Comparison of ENCODE assay signal across 8 mouse cellular contexts in the genomic region with DNA sequence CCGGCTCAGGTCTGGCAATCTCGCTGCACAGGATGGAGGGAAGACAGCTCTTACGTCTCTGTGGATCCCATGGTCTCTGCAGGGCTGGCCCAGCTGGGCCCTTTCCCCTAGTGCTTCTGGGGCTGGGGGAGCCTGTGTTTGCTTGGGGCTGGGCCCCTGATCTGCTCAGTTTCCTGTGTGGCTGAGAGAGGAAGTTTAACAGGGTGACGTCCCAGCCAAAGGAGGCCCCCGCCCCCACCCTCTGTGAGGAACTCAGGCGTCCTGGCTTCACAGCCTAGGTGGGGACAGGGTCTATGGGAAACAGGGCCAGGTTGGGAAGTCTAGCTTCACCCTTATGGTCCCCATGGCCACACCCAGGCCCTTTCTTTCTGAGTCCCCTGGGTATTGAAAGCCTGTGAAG. TPM values are rescaled to one million over a fixed set of nuclear protein-coding genes. Genes with fewer than 3 reads are reported as not detected.
DNase-seq lines count a peak whose midpoint lies in the region; ATAC-seq lines count a peak whose summit lies in the region.

Dennd1c (minus strand) TSS at position 179 of the 400 bp plus-strand sequence.

- H3K27ac ChIP-seq in brown adipose tissue, adult 24 weeks (replicated peaks; ENCODE audit: low read depth, low read length), result peak within 1 kb of the TSS; percentile 57
- no peak within 1 kb of the TSS for H3K27ac ChIP-seq in liver, embryonic 15.5 days (replicated peaks)

- H3K36me3 ChIP-seq in liver, embryonic 15.5 days (replicated peaks), result no peaks in the 10 kb centered on the region

- H3K9ac ChIP-seq in liver, embryonic 15.5 days, result no peak within 1 kb of the TSS

- peak within 1 kb of the TSS; percentile 44 for H3K4me3 ChIP-seq in brown adipose tissue, adult 24 weeks (ENCODE audit: insufficient read depth, low read depth, low read length)
- peak within 1 kb of the TSS; percentile 21; the same call in 1 of the 2 replicates for H3K4me3 ChIP-seq in liver, embryonic 15.5 days (replicated peaks)

- peaks cover 5% of the 10 kb centered on the region; the same call in 1 of the 2 replicates for H3K27me3 ChIP-seq in liver, embryonic 15.5 days

- H3K4me1 ChIP-seq in brown adipose tissue, adult 24 weeks (ENCODE audit: control insufficient read depth, insufficient read depth, insufficient read length, low read length), result no peaks in the 10 kb centered on the region
- H3K4me1 ChIP-seq in liver, embryonic 15.5 days (replicated peaks), result peaks cover 2% of the 10 kb centered on the region; the same call in 1 of the 2 replicates

- H3K9me3 ChIP-seq in liver, embryonic 15.5 days (replicated peaks), result no peaks in the 10 kb centered on the region

- DNase-seq in heart, adult 18-20 months, result peak; percentile 21 to 50
- DNase-seq in heart, adult 8-10 months (ENCODE audit: low spot score), result no peak
- DNase-seq in spleen, postnatal 10 days (ENCODE audit: low spot score in 2 of 2), result peak; percentile 40 to 66
- DNase-seq in right cerebral cortex, postnatal 36 days (ENCODE audit: low spot score in 2 of 2), result no peak
- DNase-seq in retina, postnatal 1 day, result no peak
- no peak for DNase-seq in adrenal gland, postnatal 25 days

- H3K4me2 ChIP-seq in liver, embryonic 15.5 days, result peak within 1 kb of the TSS; percentile 43

- WGBS in liver, embryonic 15.5 days (ENCODE audit: insufficient replicate concordance), result 10% methylated on average over 6 of the region's 6 CpGs

- peak; percentile 31 for ATAC-seq in liver, embryonic 15.5 days (ENCODE audit: insufficient read depth)

RNA-seq across cellular contexts. Expression of gene Dennd1c, which starts in this region (rescaled TPM):
- total RNA-seq in heart, adult 18-20 months (2021), result 1 to 10 TPM in 1 of 2 experiments, under 1 TPM in 1; 0.60 to 3.0 TPM
- 1 to 10 TPM in 2 of 4 experiments, under 1 TPM in 2; 0.90 to 1.6 (median 1.2) TPM for total RNA-seq in heart, adult 8-10 months (2022)
- 1.3 and 4.3 TPM in 2 replicates for polyA plus RNA-seq in brown adipose tissue, adult 24 weeks (2012; ENCODE audit: insufficient read depth, insufficient read length, missing spikeins)
- polyA plus RNA-seq in liver, embryonic 15.5 days (2015; fragmentation: Nextera tagmentation; extraction: Ambion mirVana), result 2.6 and 4.2 TPM in 2 replicates
- 1.6 TPM in 1 of 2 replicates, not detected in the other for total RNA-seq in adrenal gland, postnatal 25 days (2021)

Comparison
In these comparisons a context has a peak if more than half of its experiments do, and no peak if none do; other contexts are left out.
1. DNase-seq: peak in heart, adult 18-20 months (2 of 2) and spleen, postnatal 10 days (2 of 2); none in heart, adult 8-10 months (single experiment), right cerebral cortex, postnatal 36 days (0 of 2), retina, postnatal 1 day (single experiment) and adrenal gland, postnatal 25 days (single experiment).